Mouse (Mus musculus) testis, adult 2 months (tissue): ENCODE data around the gene Kif28.

ENCODE experiments used
- CTCF ChIP-seq: fragments of 200-500 bp; IDR thresholded peaks from 2 replicates; pipeline ENCODE4 v1.5.1; 2012; ENCODE audit warnings: low read depth, mild to moderate bottlenecking, inconsistent platforms, low read length, moderate library complexity; ENCODE audit not compliant: control insufficient read depth, insufficient read depth, insufficient replicate concordance
- POLR2A ChIP-seq: fragments of 200-500 bp; IDR thresholded peaks from 2 replicates; pipeline ENCODE4 v1.6.1; 2012; ENCODE audit warnings: low read depth, mild to moderate bottlenecking, inconsistent platforms, low read length, moderate library complexity; ENCODE audit not compliant: control insufficient read depth

DNA sequence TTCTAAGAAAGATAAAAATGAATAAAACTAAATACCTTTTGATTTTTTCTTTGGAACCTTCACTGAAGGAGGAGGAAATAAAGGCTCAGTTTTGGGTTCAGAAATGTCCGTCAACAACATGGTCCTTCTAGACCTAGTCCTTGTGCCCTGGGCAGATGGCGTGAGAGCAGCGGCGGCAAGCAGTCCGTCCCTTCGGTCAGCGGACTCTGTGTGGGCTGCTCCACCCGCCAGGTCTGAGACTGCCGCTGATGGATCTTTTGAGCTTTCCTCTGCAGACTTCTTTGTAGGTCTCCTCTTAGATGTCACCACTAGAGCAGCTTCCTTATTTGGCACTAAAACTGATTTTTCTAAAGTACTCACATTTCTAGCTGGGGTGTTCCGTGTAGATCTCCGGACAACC is 7.2 kb upstream of the Kif28 start:
- no peak for TF ChIP-seq CTCF
- no peak for TF ChIP-seq POLR2A
